Comparison of ENCODE assay signal across 8 mouse cellular contexts in the genomic region with DNA sequence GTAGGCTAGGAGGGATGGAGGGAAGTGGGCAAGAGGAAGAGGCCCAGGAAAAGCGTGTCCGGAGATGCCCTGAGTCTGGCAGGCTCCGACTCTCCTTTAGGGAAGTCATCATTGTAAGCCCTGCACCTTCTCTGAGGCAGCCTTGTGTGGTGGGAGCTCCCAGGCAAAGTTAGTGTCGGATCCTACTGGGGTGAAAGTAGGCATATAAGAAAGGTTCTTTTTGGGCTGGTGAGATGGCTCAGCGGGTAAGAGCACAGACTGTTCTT. TPM values are rescaled to one million over a fixed set of nuclear protein-coding genes. Genes with fewer than 3 reads are reported as not detected.
DNase-seq lines count a peak whose midpoint lies in the region; ATAC-seq and TF ChIP-seq lines count a peak whose summit lies in the region.

No protein-coding gene starts in this region.

- H3K79me2 ChIP-seq in myocyte (ENCODE audit: control insufficient read depth, insufficient read depth): peaks cover 17% of the 10 kb centered on the region

- WGBS in kidney, postnatal 0 days: 3% methylated on average over 5 of the region's 5 CpGs
- 2% methylated on average over 5 of the region's 5 CpGs for WGBS in embryonic facial prominence, embryonic 11.5 days
- under 1% methylated on average over 5 of the region's 5 CpGs for WGBS in intestine, embryonic 15.5 days

- DNase-seq in kidney, postnatal 0 days (ENCODE audit: low spot score): peak; percentile 18
- no peak for DNase-seq in kidney, adult 8-10 months
- DNase-seq in embryonic facial prominence, embryonic 11.5 days (ENCODE audit: low spot score): no peak
- no peak for DNase-seq in right cerebral cortex, postnatal 4 days
- no peak for DNase-seq in right cerebral cortex, adult 18-20 months
- no peak for DNase-seq in cerebellum, postnatal 14 days

- TF ChIP-seq CTCF in kidney, postnatal 0 days (IDR thresholded peaks at IDR 0.05; ENCODE audit: low read depth): no peak

- peak overlapping the region; percentile 66 for H3K4me3 ChIP-seq in kidney, postnatal 0 days (replicated peaks; ENCODE audit: low read depth, low read length)
- peak overlapping the region; percentile 90 for H3K4me3 ChIP-seq in embryonic facial prominence, embryonic 11.5 days (ENCODE audit: low read depth, low read length)
- H3K4me3 ChIP-seq in intestine, embryonic 15.5 days (replicated peaks): peak overlapping the region; percentile 86
- peak overlapping the region; percentile 64 for H3K4me3 ChIP-seq in myocyte

- H3K36me3 ChIP-seq in kidney, postnatal 0 days (ENCODE audit: insufficient read depth, low read length): peaks cover 24% of the 10 kb centered on the region; the same call in 1 of the 2 replicates
- H3K36me3 ChIP-seq in embryonic facial prominence, embryonic 11.5 days (replicated peaks; ENCODE audit: control insufficient read depth, insufficient read depth, low read depth, low read length): peaks cover 6% of the 10 kb centered on the region
- H3K36me3 ChIP-seq in intestine, embryonic 15.5 days: peaks cover 17% of the 10 kb centered on the region; the same call in 1 of the 2 replicates
- H3K36me3 ChIP-seq in myocyte (ENCODE audit: control insufficient read depth, insufficient read depth): peaks cover 3% of the 10 kb centered on the region

- peaks cover 7% of the 10 kb centered on the region for H3K4me1 ChIP-seq in kidney, postnatal 0 days (replicated peaks; ENCODE audit: insufficient read depth, low read length)
- H3K4me1 ChIP-seq in embryonic facial prominence, embryonic 11.5 days (ENCODE audit: control insufficient read depth, insufficient read depth, low read length): peaks cover 4% of the 10 kb centered on the region; the same call in 1 of the 2 replicates
- peaks cover 14% of the 10 kb centered on the region; the same call in 1 of the 2 replicates for H3K4me1 ChIP-seq in intestine, embryonic 15.5 days (replicated peaks)

- peak overlapping the region; percentile 72 for H3K9ac ChIP-seq in kidney, postnatal 0 days (ENCODE audit: low read depth, low read length)
- H3K9ac ChIP-seq in embryonic facial prominence, embryonic 11.5 days (replicated peaks; ENCODE audit: low read length): peak overlapping the region; percentile 93
- H3K9ac ChIP-seq in intestine, embryonic 15.5 days: peak overlapping the region; percentile 92

- peak overlapping the region; percentile 72 for H3K4me2 ChIP-seq in kidney, postnatal 0 days (ENCODE audit: low read length)
- peak overlapping the region; percentile 51 for H3K4me2 ChIP-seq in embryonic facial prominence, embryonic 11.5 days (ENCODE audit: low read depth, low read length)
- H3K4me2 ChIP-seq in intestine, embryonic 15.5 days (replicated peaks): peak overlapping the region; percentile 82
- peak overlapping the region; percentile 87 for H3K4me2 ChIP-seq in myocyte (ENCODE audit: low read depth)

- TF ChIP-seq POLR2A in myocyte (IDR thresholded peaks at IDR 0.05; ENCODE audit: insufficient read length, low read depth): no peak

- H3ac ChIP-seq in myocyte (ENCODE audit: control insufficient read depth, insufficient read length): peak overlapping the region; percentile 84

- no peaks in the 10 kb centered on the region for H3K27me3 ChIP-seq in kidney, postnatal 0 days (ENCODE audit: insufficient read depth, low read length)
- H3K27me3 ChIP-seq in embryonic facial prominence, embryonic 11.5 days (ENCODE audit: control insufficient read depth, insufficient read depth, low read length): no peaks in the 10 kb centered on the region
- no peaks in the 10 kb centered on the region for H3K27me3 ChIP-seq in intestine, embryonic 15.5 days (replicated peaks)
- H3K27me3 ChIP-seq in myocyte (ENCODE audit: control insufficient read depth, insufficient read depth, insufficient read length): peaks cover 5% of the 10 kb centered on the region

- H3K9me3 ChIP-seq in kidney, postnatal 0 days (replicated peaks; ENCODE audit: low read length): no peaks in the 10 kb centered on the region
- no peaks in the 10 kb centered on the region for H3K9me3 ChIP-seq in embryonic facial prominence, embryonic 11.5 days (replicated peaks; ENCODE audit: control insufficient read depth, low read length)
- H3K9me3 ChIP-seq in intestine, embryonic 15.5 days: no peaks in the 10 kb centered on the region

- H3K27ac ChIP-seq in kidney, postnatal 0 days: peak overlapping the region; percentile 65; the same call in 1 of the 2 replicates
- H3K27ac ChIP-seq in embryonic facial prominence, embryonic 11.5 days (replicated peaks; ENCODE audit: low read depth, low read length): no peak overlapping the region
- H3K27ac ChIP-seq in intestine, embryonic 15.5 days: peak overlapping the region; percentile 86

- ATAC-seq in kidney, postnatal 0 days (replicated peaks; ENCODE audit: low FRiP score, low read depth): no peak
- ATAC-seq in embryonic facial prominence, embryonic 11.5 days (replicated peaks; ENCODE audit: insufficient number of reproducible peaks, low FRiP score, low TSS enrichment, low read depth): 0 out of 2 replicates have a peak, but pooled peaks have one; percentile 8
- no peak for ATAC-seq in intestine, embryonic 15.5 days

TF ChIP-seq in myocyte, 11 proteins besides CTCF, POLR2A, EP300 and RAD21:
- TF ChIP-seq REST (IDR thresholded peaks at IDR 0.05; ENCODE audit: insufficient read depth, insufficient read length): no peak
- TF ChIP-seq MYOG (IDR thresholded peaks at IDR 0.05; ENCODE audit: control insufficient read depth in 1 of 3, insufficient read depth in 1 of 3, insufficient read length in 2 of 3, low read depth in 2 of 3): no peak
- no peak for TF ChIP-seq USF1 (IDR thresholded peaks at IDR 0.05; ENCODE audit: low read depth)
- TF ChIP-seq POLR2AphosphoS2 (IDR thresholded peaks at IDR 0.05; ENCODE audit: insufficient read length, low read depth): no peak
- no peak for TF ChIP-seq TCF3 (IDR thresholded peaks at IDR 0.05; ENCODE audit: insufficient read length, low read depth)
- no peak for TF ChIP-seq CEBPB (IDR thresholded peaks at IDR 0.05; ENCODE audit: insufficient read depth, poor library complexity, severe bottlenecking)
- no peak for TF ChIP-seq MYOD1 (IDR thresholded peaks at IDR 0.05; ENCODE audit: control insufficient read depth in 1 of 3, insufficient read length in 2 of 3, low read depth in 2 of 3)
- no peak for TF ChIP-seq TCF12 (IDR thresholded peaks at IDR 0.05; ENCODE audit: insufficient read depth, poor library complexity, severe bottlenecking)
- no peak for TF ChIP-seq E2F4 (IDR thresholded peaks at IDR 0.05; ENCODE audit: insufficient read depth)
- no peak for TF ChIP-seq MAX (IDR thresholded peaks at IDR 0.05; ENCODE audit: low read depth)
TF ChIP-seq in myocyte: peak in this region for 0.

RNA-seq across cellular contexts. Expression of gene Pycr2, which starts 0.7 kb away (rescaled TPM):
- polyA plus RNA-seq in kidney, postnatal 0 days (2015; fragmentation: Nextera tagmentation; extraction: Ambion mirVana): 72.6 and 76.5 TPM in 2 replicates
- 92.7 and 106 TPM in 2 replicates for polyA plus RNA-seq in embryonic facial prominence, embryonic 11.5 days (2014; fragmentation: Nextera tagmentation; extraction: Ambion mirVana)
- polyA plus RNA-seq in intestine, embryonic 15.5 days (2015; fragmentation: Nextera tagmentation; extraction: Ambion mirVana): 71.4 and 82.4 TPM in 2 replicates
- 52.6 TPM for polyA plus RNA-seq in myocyte (2012; fragmentation: generic; extraction: Trizol)

RNA-seq across cellular contexts. Expression of gene Lefty2, which starts 11.8 kb away (rescaled TPM):
- polyA plus RNA-seq in kidney, postnatal 0 days (2015; fragmentation: Nextera tagmentation; extraction: Ambion mirVana): 0.09 and 0.39 TPM in 2 replicates
- polyA plus RNA-seq in embryonic facial prominence, embryonic 11.5 days (2014; fragmentation: Nextera tagmentation; extraction: Ambion mirVana): 0.08 TPM in 1 of 2 replicates, not detected in the other
- 0.05 and 0.09 TPM in 2 replicates for polyA plus RNA-seq in intestine, embryonic 15.5 days (2015; fragmentation: Nextera tagmentation; extraction: Ambion mirVana)
- not detected for polyA plus RNA-seq in myocyte (2012; fragmentation: generic; extraction: Trizol)

RNA-seq across cellular contexts. Expression of gene Lefty1, which starts 30.1 kb away (rescaled TPM):
- polyA plus RNA-seq in kidney, postnatal 0 days (2015; fragmentation: Nextera tagmentation; extraction: Ambion mirVana): 1.5 and 1.6 TPM in 2 replicates
- polyA plus RNA-seq in embryonic facial prominence, embryonic 11.5 days (2014; fragmentation: Nextera tagmentation; extraction: Ambion mirVana): 0.33 and 0.38 TPM in 2 replicates
- polyA plus RNA-seq in intestine, embryonic 15.5 days (2015; fragmentation: Nextera tagmentation; extraction: Ambion mirVana): 2.2 and 2.4 TPM in 2 replicates
- 2.9 TPM for polyA plus RNA-seq in myocyte (2012; fragmentation: generic; extraction: Trizol)

RNA-seq across cellular contexts. Expression of gene Tmem63a, which starts 37.4 kb away (rescaled TPM):
- 10.6 and 14.8 TPM in 2 replicates for polyA plus RNA-seq in kidney, postnatal 0 days (2015; fragmentation: Nextera tagmentation; extraction: Ambion mirVana)
- 3.1 TPM in 2 replicates for polyA plus RNA-seq in embryonic facial prominence, embryonic 11.5 days (2014; fragmentation: Nextera tagmentation; extraction: Ambion mirVana)
- polyA plus RNA-seq in intestine, embryonic 15.5 days (2015; fragmentation: Nextera tagmentation; extraction: Ambion mirVana): 15.0 and 15.8 TPM in 2 replicates
- polyA plus RNA-seq in myocyte (2012; fragmentation: generic; extraction: Trizol): 45.5 TPM

RNA-seq across cellular contexts. Expression of gene Sde2, which starts 53.8 kb away (rescaled TPM):
- polyA plus RNA-seq in kidney, postnatal 0 days (2015; fragmentation: Nextera tagmentation; extraction: Ambion mirVana): 25.6 and 29.6 TPM in 2 replicates
- 38.2 and 38.6 TPM in 2 replicates for polyA plus RNA-seq in embryonic facial prominence, embryonic 11.5 days (2014; fragmentation: Nextera tagmentation; extraction: Ambion mirVana)
- 31.5 and 31.7 TPM in 2 replicates for polyA plus RNA-seq in intestine, embryonic 15.5 days (2015; fragmentation: Nextera tagmentation; extraction: Ambion mirVana)
- polyA plus RNA-seq in myocyte (2012; fragmentation: generic; extraction: Trizol): 15.3 TPM
